Mouse (Mus musculus) adrenal gland, adult 18-20 months (tissue): Measurements from ENCODE around the gene Syngr2. TPM values are rescaled to one million over a fixed set of nuclear protein-coding genes. Genes with fewer than 3 reads are reported as not detected.
A peak's percentile ranks its signal among the peaks of the same experiment; 100 is the strongest.

Experiments used
- DNase-seq, 2 experiments: peaks; one replicate each; pipeline ENCODE4 v3.0.0; 2021 to 2022; ENCODE audit warnings: low spot score in 2 of 2
- long read RNA-seq, 2 experiments: library from polyadenylated mRNA; stranded (forward); transcript quantifications; one replicate each; pipeline ENCODE4 v2.0.0; 2021
- total RNA-seq, 2 experiments: library from RNA; stranded (reverse); gene quantifications; 1 replicate in 1 of 2; 2 replicates in 1 of 2; pipeline ENCODE4 v1.2.3; 2021

The Syngr2 gene
- total RNA-seq, result 100 to 1,000 TPM in 1 of 2 experiments, 10 to 100 TPM in 1; 65.4 to 101 TPM
- long read RNA-seq, experiment 1, transcript Syngr2-201 (4 exons, 1,520 nt), result major isoform, 44 of 47 reads
- long read RNA-seq, experiment 1, partial matches to known transcripts, result 2 of 47 reads
- long read RNA-seq, experiment 1, other reads (novel, unspliced or antisense), result 0 of 47 reads
- long read RNA-seq, experiment 2, transcript Syngr2-201 (4 exons, 1,520 nt), result major isoform, 34 of 36 reads
- long read RNA-seq, experiment 2, partial matches to known transcripts, result 0 of 36 reads
- long read RNA-seq, experiment 2, other reads (novel, unspliced or antisense), result 0 of 36 reads

GRCm38 (mm10) chr11:117809407-117810311, at the start of gene Syngr2, which contains the start of gene Gm20708:
Gene Syngr2 (plus strand): TSS chr11:117809668.
Gene Gm20708 (plus strand): TSS chr11:117809668.
- peak; percentile 75 to 82 for DNase-seq

DNA sequence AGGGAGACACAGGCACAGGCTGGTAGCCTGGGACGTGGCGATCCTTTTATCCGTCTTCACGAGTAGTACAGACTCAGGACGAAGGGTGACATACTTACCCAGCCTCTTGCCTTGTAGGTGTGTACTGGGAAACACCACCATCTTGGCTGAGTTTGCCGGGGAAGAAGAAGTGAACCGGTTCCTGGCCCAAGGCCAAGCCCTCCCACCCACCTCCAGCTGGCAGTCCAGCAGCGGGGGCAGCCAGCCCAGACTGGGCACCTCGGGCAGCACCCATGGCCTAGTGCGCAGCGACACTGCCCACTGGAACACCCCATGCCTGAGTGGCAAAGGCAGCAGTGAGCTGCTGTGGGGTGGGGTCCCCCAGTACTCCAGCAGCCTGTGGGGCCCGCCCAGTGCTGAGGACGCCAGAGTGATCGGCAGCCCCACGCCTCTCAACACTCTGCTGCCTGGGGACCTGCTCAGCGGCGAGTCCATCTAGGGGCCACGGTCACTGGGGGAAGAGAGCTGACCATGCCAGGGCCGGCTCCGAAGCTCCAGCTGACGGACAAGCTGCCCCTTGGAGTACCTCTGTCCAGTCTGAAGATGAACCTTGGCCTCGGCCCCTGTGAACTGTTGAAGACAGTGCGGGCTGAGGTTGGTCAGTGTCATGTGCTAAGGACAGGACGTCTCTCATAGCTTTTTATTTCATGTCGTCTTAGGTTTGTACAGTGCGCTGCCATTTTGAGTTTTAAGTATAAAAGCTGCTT, 48.9 kb upstream of the Syngr2 start:
- no peak for DNase-seq

DNA sequence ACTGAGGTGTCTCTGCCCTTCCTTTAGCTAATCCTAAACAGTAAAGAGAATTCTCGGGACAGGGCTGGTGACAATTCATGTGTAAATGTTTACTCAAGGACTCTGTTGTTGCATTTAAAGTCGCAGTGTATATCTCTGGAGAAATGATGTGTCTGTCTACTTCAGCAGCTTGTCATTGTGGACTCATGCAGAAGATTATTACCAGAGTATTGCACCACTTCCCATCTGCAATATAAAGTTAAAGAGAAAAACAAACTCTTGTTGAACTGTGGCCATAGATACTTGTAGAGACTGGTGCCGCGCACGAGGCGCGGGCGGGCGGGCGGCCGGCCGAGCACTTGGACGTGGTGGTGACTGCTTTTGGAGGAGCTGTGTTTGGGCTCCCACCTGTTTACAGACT, 47.7 kb upstream of the Syngr2 start:
- no peak for DNase-seq

GRCm38 (mm10) chr11:117762246-117762645, 47.2 kb upstream of the Syngr2 start:
- no peak for DNase-seq

- DNase-seq, result no peak
Measured at GRCm38 (mm10) chr11:117764319-117764718, 45.1 kb upstream of the Syngr2 start.

DNA sequence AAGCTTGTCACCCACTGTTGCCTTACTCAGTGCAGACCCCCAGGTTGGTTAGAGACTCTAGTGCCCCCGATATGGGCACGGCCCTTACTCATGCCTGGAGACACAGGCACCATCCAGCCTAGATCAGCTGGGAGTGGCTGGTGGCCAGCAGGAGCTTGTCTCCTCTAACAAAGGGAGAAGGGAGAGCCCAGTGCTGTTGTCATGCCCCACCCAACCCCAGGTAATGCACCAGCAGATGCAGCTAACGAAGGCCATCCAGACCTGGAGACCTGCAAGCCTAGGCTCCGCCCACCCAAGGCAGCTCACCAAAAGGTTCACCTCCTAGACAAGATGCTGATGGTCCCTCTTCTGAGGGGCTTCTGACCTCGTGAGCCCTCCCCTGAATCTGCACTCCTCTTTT, 44.1 kb upstream of the Syngr2 start:
- DNase-seq, result no peak

DNA sequence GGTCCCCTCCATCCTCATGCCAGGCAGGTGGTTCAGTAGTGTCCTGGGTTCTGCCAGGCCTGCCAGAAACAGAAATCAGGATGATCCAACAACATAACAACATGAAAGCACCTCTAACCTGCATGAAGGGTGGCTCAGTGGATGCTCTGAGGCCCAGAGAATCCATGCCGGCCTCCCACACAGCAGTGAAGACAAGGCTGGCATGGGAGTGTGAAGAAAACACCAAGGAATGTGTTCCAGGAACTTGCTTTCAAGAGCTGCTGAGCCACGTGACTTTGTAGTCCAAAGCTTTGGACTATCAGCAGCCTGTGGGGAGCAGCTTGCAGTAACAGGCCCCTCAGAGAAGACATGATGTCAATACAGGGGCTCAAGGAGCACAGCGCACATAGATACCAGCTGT, 43.2 kb upstream of the Syngr2 start:
- no peak for DNase-seq

DNA sequence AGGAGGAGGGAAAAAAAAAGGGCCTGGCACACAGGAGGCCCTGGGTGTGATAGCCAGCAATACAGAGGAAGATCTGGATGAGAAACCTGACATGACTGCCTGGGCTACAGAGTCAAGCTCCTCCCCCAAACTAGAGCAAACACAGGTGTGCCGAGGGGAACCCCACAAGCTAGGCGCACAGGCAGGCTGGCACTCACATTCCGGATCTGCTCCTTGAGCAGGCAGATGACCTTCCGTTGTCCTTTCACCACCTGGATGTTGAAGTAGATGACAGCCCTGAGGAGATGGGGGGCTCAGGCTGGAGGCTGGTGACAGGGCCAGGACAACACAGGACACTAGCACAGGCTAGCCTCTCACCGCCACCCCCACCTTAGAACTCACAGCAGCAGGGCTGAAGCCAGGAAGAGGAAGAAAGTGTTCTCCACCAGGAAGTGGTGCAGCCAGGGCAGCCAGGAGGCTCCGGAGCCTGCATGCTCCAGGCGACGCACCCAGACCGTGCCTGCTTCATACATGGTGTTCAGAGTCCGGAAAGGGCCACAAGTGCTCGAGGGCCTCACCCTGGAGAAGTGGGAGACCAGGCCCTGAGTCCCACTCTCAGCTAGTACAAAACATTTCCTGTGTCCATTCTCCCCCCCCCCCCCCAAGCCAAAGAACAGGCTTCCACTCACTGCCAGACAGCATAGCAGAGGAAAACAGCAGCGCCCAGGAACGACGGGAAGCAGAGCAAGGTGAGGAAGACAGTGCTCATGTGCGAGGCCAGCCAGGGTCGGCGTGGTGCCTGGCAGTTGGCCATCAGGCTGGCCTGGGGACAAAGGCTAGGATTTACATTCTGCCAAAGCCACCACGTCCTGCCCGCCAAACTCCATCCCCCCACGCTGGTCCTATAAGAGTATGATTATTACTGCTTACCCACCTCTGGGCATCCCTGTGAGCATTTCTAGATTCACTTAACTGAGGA, 40.5 kb upstream of the Syngr2 start:
- DNase-seq, result no peak

- DNase-seq, result no peak
Measured at GRCm38 (mm10) chr11:117769683-117770047, 39.8 kb upstream of the Syngr2 start.

DNA sequence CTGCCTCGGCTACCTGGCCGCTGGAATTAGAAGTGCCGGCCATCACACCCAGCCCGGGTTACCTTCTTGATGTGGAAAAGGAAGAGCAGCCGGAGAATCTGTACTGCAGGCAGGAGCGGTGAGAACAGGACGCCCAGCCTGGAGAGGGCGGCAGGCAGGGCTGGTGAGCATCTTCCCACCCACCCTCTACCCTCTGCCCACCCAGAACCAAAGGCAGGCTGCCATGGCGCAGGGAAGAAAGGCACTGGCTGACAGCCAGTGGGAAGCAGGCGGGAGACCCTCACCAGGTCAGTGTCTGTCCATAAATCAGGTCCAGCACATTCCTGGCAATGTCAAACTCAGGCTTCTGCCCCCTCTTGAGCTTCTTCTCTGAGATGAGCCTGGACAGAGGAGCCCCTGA, 39.1 kb upstream of the Syngr2 start:
- DNase-seq, result no peak

DNA sequence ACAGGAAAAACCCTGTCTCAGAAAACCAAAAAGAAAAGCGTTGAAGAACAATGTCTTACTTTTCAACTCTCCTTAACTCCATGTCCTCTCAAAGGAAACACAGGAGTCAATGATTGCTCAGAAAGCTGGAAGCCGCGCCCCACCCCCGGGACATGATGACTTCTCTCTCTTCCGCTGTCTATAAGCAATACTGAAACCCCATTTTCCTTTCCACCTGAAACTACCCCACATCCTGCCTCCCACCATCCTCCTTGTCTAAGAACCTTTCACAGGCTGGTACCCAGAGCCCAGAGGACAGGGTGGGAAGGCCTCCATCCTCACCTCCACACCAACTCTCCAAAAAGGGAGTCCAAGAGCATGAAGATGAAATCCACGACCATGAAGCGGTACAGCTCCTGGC, 37.1 kb upstream of the Syngr2 start:
- DNase-seq, result no peak

- DNase-seq, result no peak
Measured at GRCm38 (mm10) chr11:117774925-117775324, 34.5 kb upstream of the Syngr2 start.

- no peak for DNase-seq
Measured at GRCm38 (mm10) chr11:117775540-117775939, 33.9 kb upstream of the Syngr2 start.

DNA sequence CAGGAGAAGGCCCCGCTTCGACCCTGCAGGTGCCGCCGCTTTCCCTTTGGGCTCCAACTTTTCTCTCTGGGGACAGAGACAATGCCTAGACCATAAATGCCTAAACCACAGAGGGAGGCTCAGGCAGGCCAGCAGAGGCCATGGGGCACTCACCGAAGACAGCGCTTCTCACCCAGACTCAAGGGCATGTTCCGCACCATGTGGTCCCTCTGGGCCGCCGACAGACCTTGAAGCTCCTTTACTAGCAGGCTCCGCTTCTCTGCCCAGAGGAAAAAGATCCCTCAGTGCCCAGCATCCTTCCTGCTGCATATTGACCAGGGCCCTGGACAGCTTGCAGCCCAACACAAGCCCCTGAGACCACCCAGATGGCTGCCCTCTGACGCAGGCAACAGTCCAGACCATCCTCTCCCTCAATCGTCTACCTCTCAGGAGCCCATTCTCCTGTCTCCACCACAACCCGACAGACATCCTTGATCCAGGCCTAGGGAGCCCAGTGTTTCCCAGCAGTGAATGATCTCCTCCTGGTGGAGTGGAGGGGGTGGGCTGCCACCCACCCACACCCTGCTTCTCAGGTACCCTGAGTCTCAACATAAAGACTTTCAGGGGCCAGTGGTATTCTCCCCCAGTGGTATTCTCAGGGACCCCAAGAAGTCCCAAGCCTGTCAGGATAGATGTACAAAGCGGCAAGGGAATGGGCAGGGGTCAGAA, 33.2 kb upstream of the Syngr2 start:
- DNase-seq, result peak in 1 of 2 experiments; percentile 27

- no peak for DNase-seq
Measured at GRCm38 (mm10) chr11:117777111-117777510, 32.4 kb upstream of the Syngr2 start.

DNA sequence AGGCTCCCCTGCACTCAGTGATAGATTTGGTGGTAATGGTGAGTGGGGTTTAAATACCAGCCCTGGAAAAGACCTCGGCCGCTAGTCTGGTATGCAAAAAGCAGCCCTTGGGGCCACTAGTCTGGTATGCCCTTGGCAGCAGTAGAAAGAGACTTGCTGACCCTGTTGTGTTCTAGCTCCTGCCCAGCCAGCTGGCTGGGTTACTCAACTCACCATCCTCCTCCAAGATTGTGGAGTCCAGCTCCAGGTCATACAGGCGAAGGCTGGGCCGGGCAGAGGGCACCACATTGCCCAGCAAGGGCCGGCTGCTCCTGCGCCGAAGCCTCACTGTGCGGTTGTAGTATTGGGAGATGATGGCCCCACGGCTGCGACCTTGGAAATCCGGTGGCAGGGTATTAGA, 31.4 kb upstream of the Syngr2 start:
- DNase-seq, result no peak

GRCm38 (mm10) chr11:117778851-117779433, 30.5 kb upstream of the Syngr2 start:
- peak in 1 of 2 experiments; percentile 41 for DNase-seq

DNA sequence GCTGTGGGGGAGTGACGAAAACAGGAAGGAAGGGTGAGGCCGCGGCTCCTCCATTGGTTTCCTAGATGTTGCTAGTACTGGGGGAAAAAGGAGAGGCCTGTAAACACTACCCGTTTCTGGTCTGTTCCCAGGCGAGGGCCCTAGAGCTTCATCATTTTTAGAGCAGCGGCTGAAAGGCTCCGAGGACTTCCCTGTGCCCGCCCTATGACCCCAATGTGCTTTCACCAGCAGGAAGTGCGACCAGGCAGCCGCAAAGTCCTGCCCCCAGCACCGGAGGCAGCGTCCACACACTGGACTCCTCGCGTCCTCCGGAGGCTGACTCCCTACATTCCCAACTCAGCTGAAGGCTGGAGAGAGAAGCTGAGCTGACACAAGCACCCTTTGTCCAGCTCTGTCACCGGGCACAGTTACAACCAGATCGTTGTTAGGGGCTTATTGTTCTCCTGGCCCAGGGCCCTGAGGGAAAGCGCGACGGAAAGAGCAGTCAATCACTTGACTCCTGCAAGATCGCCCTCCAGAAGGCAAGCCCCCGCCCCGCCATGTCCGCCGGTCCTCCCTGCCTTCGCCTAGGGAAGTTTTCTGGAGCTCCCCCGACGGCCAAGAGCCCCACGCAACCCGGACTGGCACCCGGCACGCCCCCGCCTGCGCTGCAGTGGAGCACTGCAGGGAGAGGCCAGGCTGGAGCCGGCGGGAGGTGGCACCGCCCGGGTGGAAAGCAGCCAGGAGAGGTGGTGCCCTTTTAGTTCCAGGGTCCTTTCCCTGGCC, 29.9 kb upstream of the Syngr2 start:
- DNase-seq, result peak; percentile 69 to 70

- no peak for DNase-seq
Measured at GRCm38 (mm10) chr11:117780199-117780515, 29.3 kb upstream of the Syngr2 start.
